Mouse (Mus musculus): ENCODE data around the gene Tmem219. TPM values are rescaled to one million over a fixed set of nuclear protein-coding genes. Genes with fewer than 3 reads are reported as not detected.

Tmem219 gene
- polyA plus RNA-seq, 1 experiment from 2014 or later = 23.2 TPM

- ATAC-seq (replicated peaks; ENCODE audit: low FRiP score) (peak; percentile 69), DNase-seq (ENCODE audit: low spot score) (peak; percentile 90)
- Histone ChIP-seq H3K9me3 (ENCODE audit: control insufficient read depth, low read length) (no peaks in the 10 kb centered on the region), H3K4me2 (peak within 1 kb of the TSS; percentile 73), H3K36me3 (ENCODE audit: control insufficient read depth, insufficient read depth, low read length) (peaks cover 35% of the 10 kb centered on the region), H3K4me3 (ENCODE audit: low read depth, low read length) (peak within 1 kb of the TSS; percentile 79), H3K27ac (ENCODE audit: low read depth, low read length) (peak within 1 kb of the TSS; percentile 67; the same call in 1 of the 2 replicates), H3K27me3 (replicated peaks; ENCODE audit: control insufficient read depth, insufficient read depth, low read length) (no peaks in the 10 kb centered on the region), H3K4me1 (replicated peaks; ENCODE audit: control insufficient read depth, insufficient read depth, low read length) (peaks cover 23% of the 10 kb centered on the region), H3K9ac (ENCODE audit: low read depth, low read length) (peak within 1 kb of the TSS; percentile 80)
- WGBS = under 1% methylated on average over 41 of the region's 41 CpGs
Observed at GRCm38 (mm10) chr7:126862147-126862784, 60.5 kb downstream of the Tmem219 start, which contains the start of gene Ino80e. Gene Ino80e (minus strand): TSS chr7:126862377.

DNA sequence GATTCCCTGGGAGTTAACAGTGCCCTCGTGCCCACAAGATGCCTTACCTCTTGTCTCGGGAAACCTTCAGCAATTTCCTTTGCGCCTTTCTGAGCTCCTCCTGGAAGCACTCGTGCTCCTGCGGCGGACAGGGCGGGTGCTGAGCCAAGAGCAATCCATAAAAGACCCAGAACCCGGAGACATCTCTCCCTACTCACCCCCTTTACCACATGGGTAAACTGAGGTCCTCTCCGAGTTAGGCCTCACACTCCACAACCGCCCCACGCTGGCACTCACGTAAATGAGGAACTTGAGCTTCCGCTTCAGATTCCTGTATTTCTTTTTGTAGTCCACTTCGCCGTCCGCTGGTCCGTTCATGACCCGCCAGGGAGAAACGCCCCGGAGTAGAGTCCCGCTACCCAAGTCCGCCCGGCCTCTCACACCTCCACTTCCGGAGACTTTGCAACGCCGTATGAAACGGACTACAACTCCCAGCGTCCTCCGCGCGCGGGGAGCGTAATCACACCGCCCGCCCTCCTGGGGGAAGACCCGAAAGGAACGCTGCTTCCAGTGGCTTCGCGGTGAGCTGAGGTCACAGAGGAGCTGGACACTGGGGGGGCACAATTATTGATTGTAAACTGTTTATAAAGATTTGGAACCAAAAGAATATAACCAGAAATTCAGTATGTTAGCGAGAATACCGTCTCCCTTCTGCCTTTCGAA lies 61.1 kb downstream of the Tmem219 start, which contains the start of gene Hirip3:
Gene Hirip3, plus strand, starts transcription at position 544 of the 702 bp plus-strand sequence.
- H3K9me3 ChIP-seq (ENCODE audit: control insufficient read depth, low read length) = no peaks in the 10 kb centered on the region
- peak within 1 kb of the TSS; percentile 79 for H3K4me3 ChIP-seq (ENCODE audit: low read depth, low read length)
- peaks cover 23% of the 10 kb centered on the region for H3K4me1 ChIP-seq (replicated peaks; ENCODE audit: control insufficient read depth, insufficient read depth, low read length)
- no peaks in the 10 kb centered on the region for H3K27me3 ChIP-seq (replicated peaks; ENCODE audit: control insufficient read depth, insufficient read depth, low read length)
- peak within 1 kb of the TSS; percentile 73 for H3K4me2 ChIP-seq
- H3K27ac ChIP-seq (ENCODE audit: low read depth, low read length) = peak within 1 kb of the TSS; percentile 67; the same call in 1 of the 2 replicates
- H3K9ac ChIP-seq (ENCODE audit: low read depth, low read length) = peak within 1 kb of the TSS; percentile 80
- peak; percentile 91 for ATAC-seq (replicated peaks; ENCODE audit: low FRiP score)
- peaks cover 34% of the 10 kb centered on the region for H3K36me3 ChIP-seq (ENCODE audit: control insufficient read depth, insufficient read depth, low read length)
- peak; percentile 98 for DNase-seq (ENCODE audit: low spot score)
- under 1% methylated on average over 42 of the region's 42 CpGs for WGBS

- WGBS = 42% methylated on average over 5 of the region's 5 CpGs
- DNase-seq (ENCODE audit: low spot score) (no peak), ATAC-seq (replicated peaks; ENCODE audit: low FRiP score) (0 out of 2 replicates have a peak, but pooled peaks have one; percentile 4)
- H3K4me1 ChIP-seq (replicated peaks; ENCODE audit: control insufficient read depth, insufficient read depth, low read length) = peaks cover 23% of the 10 kb centered on the region
- H3K4me2 ChIP-seq = peak overlapping the region; percentile 73
- H3K36me3 ChIP-seq (ENCODE audit: control insufficient read depth, insufficient read depth, low read length) = peaks cover 35% of the 10 kb centered on the region
- peak overlapping the region; percentile 80 for H3K9ac ChIP-seq (ENCODE audit: low read depth, low read length)
- H3K27me3 ChIP-seq (replicated peaks; ENCODE audit: control insufficient read depth, insufficient read depth, low read length) = no peaks in the 10 kb centered on the region
- H3K27ac ChIP-seq (ENCODE audit: low read depth, low read length) = peak overlapping the region; percentile 67; the same call in 1 of the 2 replicates
- H3K9me3 ChIP-seq (ENCODE audit: control insufficient read depth, low read length) = no peaks in the 10 kb centered on the region
- peak overlapping the region; percentile 79 for H3K4me3 ChIP-seq (ENCODE audit: low read depth, low read length)
Observed at GRCm38 (mm10) chr7:126860987-126861386, 61.7 kb downstream of the Tmem219 start.

DNA sequence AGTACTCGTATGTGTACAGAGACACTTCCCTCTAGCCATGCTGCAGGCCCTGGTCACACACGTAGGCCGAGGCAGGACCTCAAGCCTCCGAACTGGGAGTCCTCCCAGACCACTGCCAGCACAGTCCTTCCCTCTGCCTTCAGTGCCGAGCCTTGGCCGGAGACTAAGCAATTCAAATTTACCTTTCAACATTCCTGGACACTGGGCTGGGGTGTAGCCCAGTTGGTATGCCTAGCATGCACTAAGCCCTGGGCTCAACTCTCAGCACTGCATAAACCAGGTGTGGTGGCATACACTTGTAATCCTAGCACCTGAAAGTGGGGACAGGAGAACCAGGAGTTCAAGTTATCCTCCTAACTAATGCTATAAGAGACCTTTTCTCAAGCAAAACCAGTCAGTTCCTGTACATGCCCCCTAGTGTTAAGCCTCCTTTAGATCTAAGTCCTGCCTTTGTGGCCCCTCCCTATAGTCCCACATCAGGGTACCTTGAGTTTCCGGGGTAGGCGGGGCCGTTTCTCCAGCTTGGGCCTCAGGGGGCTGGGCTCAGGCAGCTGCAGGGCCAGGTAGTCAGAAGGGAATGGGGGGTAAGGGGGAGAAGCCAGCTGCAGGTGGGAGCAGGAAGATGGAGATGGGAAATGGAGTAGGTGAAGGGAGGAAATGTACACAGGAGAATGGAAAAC lies 65.8 kb downstream of the Tmem219 start:
- Histone ChIP-seq H3K27ac (ENCODE audit: low read depth, low read length) (no peak overlapping the region), H3K9ac (ENCODE audit: low read depth, low read length) (no peak overlapping the region), H3K27me3 (replicated peaks; ENCODE audit: control insufficient read depth, insufficient read depth, low read length) (no peaks in the 10 kb centered on the region), H3K4me3 (ENCODE audit: low read depth, low read length) (no peak overlapping the region), H3K36me3 (ENCODE audit: control insufficient read depth, insufficient read depth, low read length) (peaks cover 57% of the 10 kb centered on the region), H3K9me3 (ENCODE audit: control insufficient read depth, low read length) (no peaks in the 10 kb centered on the region), H3K4me2 (no peak overlapping the region), H3K4me1 (replicated peaks; ENCODE audit: control insufficient read depth, insufficient read depth, low read length) (0 out of 2 replicates have a peak, but pooled peaks cover 7% of the 10 kb centered on the region)
- WGBS = 72% methylated on average over 9 of the region's 9 CpGs
- ATAC-seq (replicated peaks; ENCODE audit: low FRiP score) (no peak), DNase-seq (ENCODE audit: low spot score) (no peak)

DNA sequence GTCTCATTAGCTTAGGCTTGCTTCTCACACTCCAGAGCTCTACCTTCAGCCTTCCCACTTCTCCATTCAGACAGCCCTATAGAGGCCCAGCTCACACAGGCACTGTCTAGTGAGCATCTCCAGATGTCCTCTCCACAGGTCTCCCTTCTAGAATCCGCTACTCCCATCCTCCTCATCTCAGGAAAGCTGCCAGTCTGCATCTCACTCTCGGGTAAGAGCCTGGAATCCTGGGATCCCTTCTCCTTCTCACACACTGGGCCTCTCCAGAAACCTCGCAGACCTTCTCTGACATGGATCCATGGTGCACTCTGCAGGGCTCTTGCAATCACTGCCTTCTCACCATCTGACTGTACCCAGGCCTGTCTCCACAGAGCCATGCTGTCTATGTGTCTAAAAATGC lies 67.1 kb downstream of the Tmem219 start:
- Histone ChIP-seq H3K9me3 (ENCODE audit: control insufficient read depth, low read length) (no peaks in the 10 kb centered on the region), H3K4me1 (replicated peaks; ENCODE audit: control insufficient read depth, insufficient read depth, low read length) (0 out of 2 replicates have a peak, but pooled peaks cover 4% of the 10 kb centered on the region), H3K36me3 (ENCODE audit: control insufficient read depth, insufficient read depth, low read length) (peaks cover 57% of the 10 kb centered on the region), H3K27me3 (replicated peaks; ENCODE audit: control insufficient read depth, insufficient read depth, low read length) (0 out of 2 replicates have a peak, but pooled peaks cover 4% of the 10 kb centered on the region), H3K4me3 (ENCODE audit: low read depth, low read length) (no peak overlapping the region), H3K4me2 (no peak overlapping the region), H3K9ac (ENCODE audit: low read depth, low read length) (no peak overlapping the region), H3K27ac (ENCODE audit: low read depth, low read length) (no peak overlapping the region)
- ATAC-seq (replicated peaks; ENCODE audit: low FRiP score) (no peak), DNase-seq (ENCODE audit: low spot score) (no peak)
- 79% methylated on average over 3 of the region's 3 CpGs for WGBS

GRCm38 (mm10) chr7:126853454-126853853 lies 69.3 kb downstream of the Tmem219 start:
- DNase-seq (ENCODE audit: low spot score) (no peak), ATAC-seq (replicated peaks; ENCODE audit: low FRiP score) (no peak)
- Histone ChIP-seq H3K4me2 (no peak overlapping the region), H3K4me1 (replicated peaks; ENCODE audit: control insufficient read depth, insufficient read depth, low read length) (peaks cover 2% of the 10 kb centered on the region; the same call in 1 of the 2 replicates), H3K9me3 (ENCODE audit: control insufficient read depth, low read length) (no peaks in the 10 kb centered on the region), H3K36me3 (ENCODE audit: control insufficient read depth, insufficient read depth, low read length) (peaks cover 46% of the 10 kb centered on the region), H3K27ac (ENCODE audit: low read depth, low read length) (no peak overlapping the region), H3K4me3 (ENCODE audit: low read depth, low read length) (no peak overlapping the region), H3K27me3 (replicated peaks; ENCODE audit: control insufficient read depth, insufficient read depth, low read length) (peaks cover 23% of the 10 kb centered on the region), H3K9ac (ENCODE audit: low read depth, low read length) (no peak overlapping the region)
- WGBS = 82% methylated on average over 5 of the region's 5 CpGs

DNA sequence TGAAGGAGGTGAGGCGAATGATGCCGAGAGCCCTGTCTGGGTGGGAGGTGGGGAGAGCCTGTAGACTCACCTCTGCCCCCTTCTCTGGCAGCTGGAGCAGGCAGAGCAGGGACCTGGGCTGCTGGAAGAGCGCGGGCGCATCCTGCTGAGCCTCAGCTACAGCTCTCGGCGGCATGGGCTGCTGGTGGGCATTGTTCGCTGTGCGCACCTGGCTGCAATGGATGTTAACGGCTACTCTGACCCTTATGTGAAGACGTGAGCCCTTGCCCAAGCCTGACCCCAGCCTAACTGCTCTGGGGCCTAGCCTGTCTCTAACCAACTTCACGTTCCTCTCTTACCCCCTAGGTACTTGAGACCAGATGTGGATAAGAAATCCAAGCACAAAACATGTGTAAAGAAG lies 71.5 kb downstream of the Tmem219 start:
- Histone ChIP-seq H3K27me3 (replicated peaks; ENCODE audit: control insufficient read depth, insufficient read depth, low read length) (peaks cover 44% of the 10 kb centered on the region), H3K9ac (ENCODE audit: low read depth, low read length) (no peak overlapping the region; the same call in 1 of the 2 replicates), H3K9me3 (ENCODE audit: control insufficient read depth, low read length) (no peaks in the 10 kb centered on the region), H3K27ac (ENCODE audit: low read depth, low read length) (no peak overlapping the region), H3K36me3 (ENCODE audit: control insufficient read depth, insufficient read depth, low read length) (peaks cover 33% of the 10 kb centered on the region), H3K4me2 (no peak overlapping the region), H3K4me3 (ENCODE audit: low read depth, low read length) (no peak overlapping the region), H3K4me1 (replicated peaks; ENCODE audit: control insufficient read depth, insufficient read depth, low read length) (peaks cover 13% of the 10 kb centered on the region)
- WGBS = 52% methylated on average over 12 of the region's 12 CpGs
- ATAC-seq (replicated peaks; ENCODE audit: low FRiP score) (no peak), DNase-seq (ENCODE audit: low spot score) (no peak)

- Histone ChIP-seq H3K27ac (ENCODE audit: low read depth, low read length) (no peak overlapping the region), H3K27me3 (replicated peaks; ENCODE audit: control insufficient read depth, insufficient read depth, low read length) (peaks cover 44% of the 10 kb centered on the region), H3K9me3 (ENCODE audit: control insufficient read depth, low read length) (no peaks in the 10 kb centered on the region), H3K9ac (ENCODE audit: low read depth, low read length) (no peak overlapping the region), H3K4me3 (ENCODE audit: low read depth, low read length) (no peak overlapping the region), H3K36me3 (ENCODE audit: control insufficient read depth, insufficient read depth, low read length) (peaks cover 26% of the 10 kb centered on the region), H3K4me1 (replicated peaks; ENCODE audit: control insufficient read depth, insufficient read depth, low read length) (peaks cover 13% of the 10 kb centered on the region), H3K4me2 (no peak overlapping the region)
- DNase-seq (ENCODE audit: low spot score) (no peak), ATAC-seq (replicated peaks; ENCODE audit: low FRiP score) (no peak)
- 65% methylated on average over 6 of the region's 6 CpGs for WGBS
Observed at GRCm38 (mm10) chr7:126850161-126850560, 72.6 kb downstream of the Tmem219 start.
